Mouse (Mus musculus): ENCODE results near the gene Dnajc28.

Gene Dnajc28

DNA sequence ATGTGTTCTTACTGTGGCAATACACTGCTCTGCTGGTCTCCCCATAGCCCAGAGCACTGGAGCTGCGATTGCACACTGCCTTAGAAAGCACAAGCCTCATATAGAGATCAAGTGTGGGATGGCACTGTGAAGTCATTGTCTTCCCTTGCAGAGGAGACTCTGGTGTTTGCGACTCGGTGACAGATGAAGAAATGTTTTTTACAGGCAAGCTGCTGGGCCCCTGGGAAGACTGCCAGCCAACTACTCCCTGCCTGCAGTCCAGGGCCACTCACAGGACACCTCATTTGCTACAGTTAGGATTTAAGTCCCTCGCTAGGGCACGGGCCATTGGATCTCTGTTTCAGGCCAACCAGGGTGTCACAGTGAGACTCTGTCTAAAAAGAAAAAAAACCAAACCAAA, 13.6 kb upstream of the Dnajc28 start:
- DNase-seq, result peak in 1 of 2 experiments; percentile 60

DNA sequence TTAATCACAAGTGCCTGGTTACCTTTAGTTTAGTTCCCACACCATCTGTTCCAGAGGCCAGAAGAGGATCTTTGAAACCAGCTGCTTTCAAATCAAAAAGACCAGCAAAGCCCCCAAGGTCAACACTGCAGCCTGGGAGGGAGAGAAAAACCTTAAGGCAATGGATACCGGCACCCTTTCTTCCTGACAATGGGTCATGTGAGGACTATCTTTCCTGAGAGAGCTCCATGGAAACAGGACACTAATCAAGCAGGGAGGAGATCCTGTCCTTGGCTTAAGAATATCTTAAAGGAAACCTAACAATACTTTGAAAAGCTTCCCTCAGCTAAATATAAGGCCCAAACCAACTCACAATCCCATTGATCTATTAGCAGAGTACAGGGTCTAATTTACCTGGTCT, 11.8 kb upstream of the Dnajc28 start:
- no peak for DNase-seq

DNA sequence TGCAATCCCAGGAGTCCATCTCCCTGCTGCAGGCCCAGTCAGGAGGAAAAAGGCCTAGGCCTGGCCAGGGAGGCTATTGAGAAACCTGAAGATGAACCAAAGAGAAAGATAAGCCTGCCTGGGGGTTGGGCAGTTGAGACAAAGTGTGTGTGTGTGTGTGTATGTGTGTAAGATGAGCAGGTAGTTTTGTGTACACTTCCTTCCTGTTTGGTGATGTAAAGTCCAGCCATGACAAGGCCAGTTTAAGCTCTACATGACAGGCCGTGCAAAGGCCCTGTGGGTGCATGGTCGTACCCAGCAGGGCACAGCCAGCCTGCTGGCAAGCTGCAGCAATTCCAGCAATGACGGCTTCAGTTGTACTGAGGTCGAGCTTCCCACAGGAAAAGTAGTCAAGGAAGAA, 10.9 kb upstream of the Dnajc28 start:
- DNase-seq, result no peak

DNA sequence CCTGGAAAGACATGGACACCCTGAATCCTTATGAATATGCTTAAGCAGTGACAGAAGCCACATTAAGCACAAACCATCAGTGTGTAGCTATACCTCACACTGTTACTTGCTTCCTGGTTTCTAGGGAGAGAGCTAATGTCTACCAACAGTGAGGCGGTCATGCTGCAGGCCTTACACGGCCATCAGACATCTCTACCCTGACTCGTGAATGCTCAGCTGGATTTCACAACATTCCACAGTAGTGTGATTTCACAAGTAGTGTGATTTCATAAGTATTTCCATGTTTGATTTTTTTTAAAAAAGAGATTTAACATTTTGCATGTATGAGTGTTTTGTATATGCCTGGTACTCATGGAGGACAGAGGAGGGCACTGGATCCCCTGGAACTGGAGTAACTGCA, 9.8 kb upstream of the Dnajc28 start:
- DNase-seq, result no peak

DNA sequence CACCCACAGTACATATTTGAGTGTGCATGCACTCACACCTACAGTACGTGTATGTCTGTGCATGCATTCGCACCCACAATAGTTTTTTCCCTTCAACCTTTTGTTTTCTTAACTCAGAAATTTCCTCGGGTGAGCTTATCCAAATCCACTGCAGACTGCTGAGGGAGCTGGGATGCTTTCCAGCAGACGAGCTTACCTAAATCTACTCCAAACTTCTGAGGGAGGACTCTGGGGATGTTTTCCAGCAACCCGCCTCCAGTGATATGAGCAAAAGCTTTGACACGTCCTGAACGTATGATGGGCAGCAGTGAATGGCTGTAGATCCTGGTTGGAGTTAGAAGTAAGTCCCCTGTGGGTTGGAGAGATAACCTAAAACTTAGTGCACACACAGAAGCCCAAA, 9.0 kb upstream of the Dnajc28 start:
- DNase-seq, result no peak

DNA sequence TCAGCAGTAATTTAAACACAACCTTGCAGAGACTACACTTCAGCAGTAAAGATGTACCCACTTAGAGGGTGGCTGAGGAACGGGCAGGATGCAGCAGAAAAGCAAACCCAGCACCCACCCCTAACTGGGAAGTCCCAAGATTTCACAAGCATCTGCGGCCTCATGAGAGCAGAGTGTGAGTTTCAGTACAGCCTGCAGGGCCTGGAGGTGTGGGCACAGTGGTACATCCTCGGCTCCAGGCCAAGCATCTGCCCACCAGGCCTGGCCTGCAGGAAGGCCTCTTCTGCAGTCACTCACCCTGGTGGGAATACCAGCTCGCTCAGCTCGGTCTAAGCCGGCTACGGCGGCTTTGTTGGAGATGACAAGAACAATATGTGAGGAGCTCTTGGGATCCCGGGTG, 4.2 kb upstream of the Dnajc28 start:
- no peak for DNase-seq

DNA sequence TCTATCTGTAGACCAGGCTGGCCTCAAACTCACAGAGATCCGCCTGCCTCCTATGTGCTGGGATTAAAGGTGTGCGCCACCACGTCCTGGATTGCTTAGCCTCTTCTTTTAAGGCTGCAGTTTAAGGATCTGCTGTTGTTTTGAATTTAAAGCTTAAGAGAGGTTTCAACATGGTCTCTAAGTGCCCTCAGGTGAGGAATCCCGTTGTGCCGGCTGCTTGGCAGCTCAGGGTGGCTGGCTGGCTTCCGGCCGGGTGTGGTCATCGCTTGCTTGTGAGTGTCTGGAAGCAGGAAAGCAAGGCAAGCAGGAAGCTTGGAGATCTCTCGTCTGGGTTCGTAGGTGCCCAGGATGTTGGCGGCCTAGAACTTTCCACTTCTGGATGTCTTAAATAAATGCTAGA, 2.2 kb upstream of the Dnajc28 start:
- no peak for DNase-seq

DNA sequence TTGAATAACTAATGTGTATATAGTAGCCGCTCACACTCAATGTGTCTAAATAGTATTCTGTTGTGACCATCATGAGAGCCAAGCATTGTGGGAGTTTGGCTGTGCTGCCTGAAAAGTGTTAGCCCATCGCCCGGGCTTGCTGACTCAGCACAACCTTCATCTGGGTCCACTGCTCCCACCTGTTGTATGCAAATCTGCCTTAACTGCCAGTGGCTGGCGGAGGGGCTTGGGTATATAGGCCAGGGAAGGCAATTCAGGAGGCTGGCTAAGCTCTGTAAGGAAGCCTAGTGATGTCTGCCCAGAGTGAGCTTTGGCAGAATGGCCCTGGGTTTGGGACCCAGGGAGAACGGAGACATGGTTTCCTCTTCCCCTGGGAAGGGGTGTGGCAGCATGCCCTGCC, 1.4 kb upstream of the Dnajc28 start:
- DNase-seq, result no peak

DNA sequence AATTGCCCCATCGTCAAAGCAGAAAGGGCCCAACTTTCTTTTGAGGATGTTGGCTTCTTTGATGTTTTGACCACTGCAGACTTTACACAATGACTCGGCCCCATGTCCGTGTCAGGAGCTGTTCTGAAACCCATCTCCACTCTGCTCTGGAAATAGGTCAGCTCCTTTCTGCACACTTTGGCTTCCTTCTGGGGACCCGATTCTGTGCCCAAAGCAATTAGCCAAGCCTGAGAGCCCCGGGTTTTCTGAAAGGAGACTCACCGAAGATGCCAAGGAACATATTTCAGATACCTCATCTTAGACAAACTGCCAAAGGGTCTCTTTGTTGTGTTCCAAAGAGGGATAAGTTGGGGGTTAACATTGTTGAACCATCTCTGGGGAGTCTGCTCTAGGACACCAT, 4.3 kb downstream of the Dnajc28 start:
- peak in 1 of 2 experiments; percentile 29 for DNase-seq

DNA sequence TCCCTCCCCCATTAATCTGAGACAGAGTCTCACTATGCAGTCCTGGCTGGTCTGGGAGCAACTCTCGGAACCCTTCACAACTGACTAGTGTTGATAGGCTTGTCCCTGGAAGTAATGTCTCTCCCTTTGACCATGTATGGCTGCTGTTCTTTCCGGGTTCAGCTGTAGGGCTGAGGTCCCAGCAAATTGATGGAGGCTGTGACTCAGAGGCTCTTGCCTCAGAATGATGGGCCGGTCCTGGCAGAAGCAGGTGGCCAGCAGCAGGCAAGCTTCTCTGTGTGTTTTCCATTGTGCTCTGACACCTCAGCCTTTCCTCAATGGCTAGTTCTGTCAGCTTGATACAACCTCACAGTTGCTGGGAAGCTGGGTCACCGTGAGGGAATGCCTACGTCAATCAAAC, 6.3 kb downstream of the Dnajc28 start:
- DNase-seq, result no peak

DNA sequence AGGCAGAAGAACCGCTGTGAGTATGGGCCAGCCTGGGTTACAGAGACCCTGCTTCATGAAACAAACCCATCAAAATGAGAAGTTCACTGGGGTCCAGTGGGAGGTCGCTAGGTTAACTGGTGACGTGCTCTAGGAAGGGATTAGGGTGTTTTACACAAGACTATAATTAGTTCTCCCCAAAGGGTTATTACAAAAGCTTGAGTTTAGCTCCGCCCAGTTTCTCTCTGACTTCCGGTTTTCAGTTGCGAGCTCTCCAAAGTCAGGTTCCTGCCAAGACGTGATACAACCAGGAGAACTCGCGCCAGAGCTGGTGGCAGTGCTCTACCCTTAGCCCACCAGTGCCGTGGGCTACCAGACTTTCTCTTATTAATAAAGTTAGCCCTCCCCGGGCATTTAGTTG, 7.6 kb downstream of the Dnajc28 start:
- no peak for DNase-seq

DNA sequence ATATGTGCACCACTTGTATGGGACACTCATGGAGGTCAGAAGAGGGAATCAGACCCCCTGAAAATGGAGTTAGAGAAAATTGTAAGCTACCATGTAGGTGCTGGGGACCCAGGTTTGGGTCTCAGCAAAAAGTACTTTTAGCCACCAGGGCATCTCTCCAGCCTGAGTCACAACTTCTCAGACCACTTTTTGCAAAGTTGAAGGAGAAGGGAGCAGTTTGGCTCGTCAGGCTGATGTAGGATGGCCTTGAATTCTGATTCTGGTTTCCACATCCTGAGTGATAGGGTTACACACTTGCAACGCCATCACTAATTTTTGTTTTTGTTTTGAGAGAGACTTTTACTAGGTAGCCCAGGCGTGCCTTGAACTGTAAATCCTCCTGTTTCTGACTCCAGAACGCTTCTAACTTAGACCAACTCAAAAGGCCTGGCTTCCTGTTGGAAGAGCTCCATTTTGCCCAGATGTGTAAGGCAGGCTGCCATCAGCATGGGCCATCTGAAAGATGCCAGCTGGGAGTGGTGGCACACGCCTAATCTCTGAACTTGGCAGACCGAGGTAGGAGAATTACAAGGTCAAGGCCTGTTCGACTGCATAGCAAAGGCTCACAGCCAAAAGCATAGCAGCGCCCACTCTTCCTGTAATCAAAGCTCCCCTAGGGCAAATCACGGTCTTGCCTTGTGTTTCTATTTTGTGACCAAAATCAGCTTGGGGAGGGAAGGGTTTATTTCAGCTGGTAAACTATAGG, 9.2 kb downstream of the Dnajc28 start:
- no peak for DNase-seq

DNA sequence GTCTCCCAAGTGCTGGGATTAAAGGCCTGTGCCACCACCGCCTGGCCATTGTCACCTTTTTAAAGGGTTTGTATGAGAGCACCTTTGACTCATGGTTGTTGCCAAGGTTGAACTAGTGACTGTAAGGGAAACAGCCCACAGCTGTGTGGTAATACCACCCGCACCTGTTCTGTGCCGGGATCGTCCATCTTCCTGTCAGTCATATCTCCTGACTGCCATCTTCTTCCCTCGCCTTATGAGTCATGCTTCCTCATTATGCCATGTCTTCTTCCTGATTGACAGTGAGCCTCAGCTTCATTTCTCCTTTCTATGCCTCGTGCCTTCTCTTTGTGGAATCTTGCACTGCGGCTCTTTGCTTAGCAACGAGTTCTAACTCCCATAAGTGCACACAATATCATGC, 11.9 kb downstream of the Dnajc28 start:
- no peak for DNase-seq

DNA sequence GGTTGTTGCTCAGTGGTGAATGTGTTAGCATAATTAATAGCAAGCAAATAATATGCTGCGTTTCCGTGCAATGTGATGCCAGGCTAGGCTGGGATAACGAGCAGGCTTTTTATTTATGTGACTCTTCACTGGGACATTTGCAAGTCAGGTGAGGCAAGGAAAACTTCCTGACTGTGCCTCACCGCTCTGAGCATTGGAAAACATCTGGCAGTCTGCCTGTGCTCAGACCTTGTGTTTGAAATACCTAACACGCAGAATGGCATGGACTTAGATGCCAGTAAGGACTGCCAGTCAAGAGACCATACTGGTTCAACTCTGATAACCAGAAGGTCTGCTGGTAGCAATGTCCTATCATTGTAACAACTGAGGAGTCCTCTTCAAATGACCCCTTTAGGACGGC, 13.7 kb downstream of the Dnajc28 start:
- DNase-seq, result no peak

DNA sequence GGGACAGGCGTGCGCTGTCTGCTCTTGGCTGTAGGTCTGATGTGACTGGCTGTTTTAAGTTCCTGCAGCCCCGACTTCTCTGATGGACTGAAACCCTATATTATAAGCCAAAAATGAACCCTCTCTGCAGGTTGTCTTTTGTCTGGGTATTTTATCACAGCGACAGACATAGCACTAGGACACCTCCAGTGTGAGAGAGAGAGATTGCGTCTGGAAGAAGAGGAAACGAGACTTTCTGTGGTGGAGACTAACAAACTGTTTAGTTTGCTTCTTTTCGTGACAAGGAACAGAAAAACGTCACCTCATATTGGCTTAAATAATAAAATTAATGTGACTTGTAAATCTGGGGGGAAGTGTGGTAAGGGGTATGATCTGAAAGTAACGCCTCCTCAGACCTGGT, 17.1 kb downstream of the Dnajc28 start:
- no peak for DNase-seq

DNA sequence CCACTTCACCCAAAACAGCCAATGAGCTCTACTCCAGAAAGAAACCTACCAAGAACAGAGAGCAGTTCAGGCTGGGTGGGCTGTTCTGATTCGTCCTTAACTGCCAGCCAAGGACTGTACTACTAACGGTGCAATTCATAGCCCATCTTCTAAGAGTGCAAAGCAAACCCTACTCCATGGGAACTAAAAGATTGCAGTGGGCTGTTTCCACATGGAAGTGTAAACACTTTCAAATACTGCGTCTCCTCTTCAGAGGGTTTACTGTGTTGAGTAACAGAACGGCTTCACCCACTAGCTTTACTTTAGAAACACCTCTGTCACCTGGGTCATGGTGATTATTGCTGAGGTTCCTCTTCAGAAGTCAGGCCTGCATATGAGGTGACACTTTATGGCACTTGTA, 17.7 kb downstream of the Dnajc28 start:
- no peak for DNase-seq

DNA sequence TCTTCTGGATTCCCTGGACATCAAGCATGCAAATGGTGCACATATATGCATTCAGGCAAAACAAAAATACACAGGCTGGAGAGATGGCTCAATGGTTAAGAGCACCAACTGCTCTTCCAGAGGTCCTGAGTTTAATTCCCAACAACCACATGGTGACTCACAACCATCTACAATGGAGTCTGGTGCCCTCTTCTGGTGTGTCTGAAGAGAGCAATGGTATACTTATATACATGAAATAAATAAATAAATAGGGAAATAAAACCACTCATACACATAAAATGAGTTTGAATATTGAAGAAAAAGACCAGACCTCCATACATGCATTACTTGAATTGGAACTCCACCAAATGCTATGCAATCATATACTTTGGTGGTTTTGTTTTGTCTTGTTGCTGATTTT, 19.6 kb downstream of the Dnajc28 start:
- DNase-seq, result no peak

DNA sequence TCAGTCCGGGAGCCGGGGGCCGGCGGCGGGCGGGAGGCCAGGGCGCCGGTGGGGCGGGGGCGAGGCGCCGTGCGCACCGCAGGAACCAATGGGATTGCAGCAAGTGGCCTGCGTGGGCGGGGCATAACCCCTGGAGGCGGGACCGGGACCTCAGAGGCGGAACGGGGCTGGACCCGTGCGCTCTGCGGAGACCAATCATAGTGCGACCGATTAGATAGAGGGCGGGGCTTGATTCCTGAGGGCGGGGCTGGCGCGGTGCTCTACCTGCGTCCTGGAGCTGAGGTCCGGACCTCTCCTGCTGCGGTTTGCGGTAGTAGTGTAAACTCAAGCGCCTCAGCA, 21.2 kb downstream of the Dnajc28 start, which contains the start of gene Tmem50b:
TSS of gene Tmem50b (minus strand) at position 129 of the 339 bp plus-strand sequence.
- peak; percentile 100 for DNase-seq

DNA sequence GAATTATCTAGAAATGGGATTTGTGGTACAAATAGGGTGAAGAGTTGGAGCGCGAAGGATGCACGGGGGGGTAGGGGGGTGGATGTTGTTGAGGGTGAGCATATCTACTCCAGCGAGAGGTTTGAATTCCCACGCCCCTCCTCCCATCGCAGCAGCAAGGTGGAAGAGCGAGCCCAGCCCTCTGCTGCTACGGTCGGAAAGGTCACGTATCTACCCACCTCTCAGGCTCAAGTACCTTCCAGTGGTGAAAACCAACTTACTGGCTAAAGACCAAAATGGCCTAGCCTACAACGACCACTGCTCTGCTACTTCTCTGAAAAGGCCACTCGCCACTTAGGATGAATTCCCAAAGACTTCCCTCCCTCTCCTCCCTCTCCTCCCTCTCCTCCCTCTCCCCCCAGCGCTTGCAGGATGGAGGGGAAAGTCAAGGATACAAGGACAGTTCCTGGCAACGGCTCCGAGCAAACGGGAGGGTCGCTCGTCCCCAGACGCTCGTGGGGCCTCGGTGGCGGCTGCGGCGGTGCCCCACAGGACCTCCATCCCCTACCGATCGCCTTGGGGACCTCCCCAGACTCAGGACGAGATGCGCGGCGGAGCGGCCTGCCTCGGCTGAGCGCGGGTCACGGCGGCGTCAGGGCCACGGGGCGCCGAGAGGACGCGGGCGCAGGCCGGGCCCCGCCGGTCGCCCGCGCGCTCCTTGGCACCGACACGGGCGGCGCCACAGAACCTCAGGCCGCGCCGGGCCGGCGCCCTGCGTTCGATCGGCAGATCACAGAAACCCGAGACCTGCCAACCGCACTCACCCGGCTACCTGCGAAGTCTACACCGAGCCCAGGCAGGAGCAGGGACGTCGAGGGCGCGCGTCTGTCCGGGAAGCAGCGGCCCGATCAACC, 21.8 kb downstream of the Dnajc28 start:
- DNase-seq, result peak in 1 of 2 experiments; percentile 53

DNA sequence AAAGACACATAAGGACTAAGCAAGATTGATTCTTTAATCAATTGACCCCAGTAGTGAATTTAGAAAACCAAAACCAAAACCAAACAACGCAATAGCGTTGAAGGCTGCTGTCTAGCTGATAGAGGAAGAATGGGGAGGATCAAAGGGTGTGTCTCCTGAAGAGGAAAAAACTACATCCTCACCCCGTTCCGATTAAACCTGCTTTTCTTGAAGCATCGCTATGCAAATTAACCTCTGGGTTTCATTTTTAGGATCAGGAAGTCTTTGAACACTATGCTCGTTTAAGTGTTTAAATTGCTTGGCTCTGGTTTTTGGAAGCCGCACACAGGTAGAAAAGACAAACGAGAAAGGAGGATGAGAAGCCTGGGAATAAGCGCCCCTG, 22.4 kb downstream of the Dnajc28 start:
- DNase-seq, result no peak

DNA sequence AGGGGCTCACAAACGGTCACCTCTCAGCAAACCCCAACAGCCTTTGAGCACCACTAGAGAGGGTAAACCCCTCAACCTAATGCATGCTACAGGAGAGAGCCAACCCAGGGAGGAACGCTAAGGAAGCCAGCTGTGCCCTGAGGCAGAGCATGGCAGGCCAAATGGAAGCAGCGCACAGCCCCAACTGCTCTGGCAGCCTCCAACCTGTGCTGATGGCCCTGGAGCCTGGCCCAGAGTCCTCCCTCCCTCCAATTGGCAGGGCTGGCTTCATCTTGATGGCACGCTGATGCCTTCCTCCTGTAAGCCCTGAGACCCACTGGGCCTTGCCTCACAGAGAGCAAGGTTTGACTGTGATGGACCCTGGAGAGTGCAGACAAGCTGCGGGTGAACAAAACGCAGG, 23.8 kb downstream of the Dnajc28 start:
- peak; percentile 81 to 89 for DNase-seq

DNA sequence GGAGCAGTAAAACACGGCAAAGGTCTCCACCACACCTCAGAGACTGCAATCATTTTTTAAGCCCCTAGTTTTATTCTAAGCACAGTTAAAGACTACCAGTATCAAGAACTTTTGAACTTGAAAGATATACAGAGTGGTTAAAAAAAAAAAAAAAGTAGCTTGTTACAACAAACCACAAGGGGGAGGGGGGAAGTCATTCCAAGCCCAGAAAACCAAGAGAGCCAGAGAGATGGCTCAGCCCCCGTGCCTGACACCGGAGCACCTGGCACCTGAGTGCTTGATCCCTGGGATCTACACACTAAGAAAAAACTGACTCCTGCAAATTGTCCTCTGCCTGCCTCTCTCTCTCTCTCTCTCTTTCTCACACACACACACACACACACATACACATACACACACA, 25.6 kb downstream of the Dnajc28 start:
- no peak for DNase-seq

DNA sequence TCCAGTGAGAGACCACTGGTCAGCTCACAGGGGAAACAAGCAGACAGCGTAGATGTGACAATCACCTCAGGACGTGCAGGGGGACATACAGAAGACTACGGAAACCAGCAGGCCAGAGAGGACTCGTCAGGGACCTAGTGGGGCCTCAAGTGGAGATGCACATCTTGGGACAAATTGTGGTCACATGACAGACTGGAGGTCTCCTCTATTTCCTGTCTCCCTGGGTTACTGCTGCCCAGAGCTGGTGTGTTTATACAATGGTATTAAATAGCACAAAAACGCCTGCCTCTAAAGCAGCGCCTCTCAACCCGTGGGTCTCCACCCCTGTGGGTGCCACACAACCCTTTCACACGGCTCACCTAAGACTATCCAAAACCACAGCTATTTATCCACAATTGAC, 26.7 kb downstream of the Dnajc28 start:
- no peak for DNase-seq

DNA sequence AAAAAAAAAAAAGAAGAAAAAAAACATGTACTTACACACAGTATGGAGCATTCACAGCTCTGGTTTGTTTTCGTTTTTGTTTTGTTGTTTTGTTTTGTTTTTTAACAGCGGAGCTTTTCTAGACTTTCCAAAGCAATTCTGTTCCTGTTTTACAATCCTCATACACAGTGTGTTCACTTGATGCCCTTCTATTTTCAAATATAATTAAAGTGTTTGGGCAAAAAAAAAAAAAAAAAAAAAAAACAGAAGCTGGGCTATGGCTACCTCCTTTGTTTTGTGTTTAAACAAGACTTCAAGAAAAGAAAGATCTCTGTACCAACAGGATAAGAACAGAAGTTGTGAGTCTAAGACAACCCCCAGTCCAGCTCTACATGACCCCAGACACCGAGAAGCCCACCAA, 30.1 kb downstream of the Dnajc28 start:
- DNase-seq, result no peak
